Mouse (Mus musculus) liver, embryonic 14 days (tissue): ENCODE results near the gene Znhit1. TPM values are rescaled to one million over a fixed set of nuclear protein-coding genes. Genes with fewer than 3 reads are reported as not detected.

Experiments
- polyA plus RNA-seq: library from polyadenylated mRNA; depleted of rRNA; stranded (reverse); fragments of >200 nt; gene quantifications from 2 replicates; pipeline ENCODE4 v1.2.3, GENCODE M21; 2012; rRNA removed

Gene Znhit1
- 29.1 and 30.7 TPM in 2 replicates for polyA plus RNA-seq

DNA sequence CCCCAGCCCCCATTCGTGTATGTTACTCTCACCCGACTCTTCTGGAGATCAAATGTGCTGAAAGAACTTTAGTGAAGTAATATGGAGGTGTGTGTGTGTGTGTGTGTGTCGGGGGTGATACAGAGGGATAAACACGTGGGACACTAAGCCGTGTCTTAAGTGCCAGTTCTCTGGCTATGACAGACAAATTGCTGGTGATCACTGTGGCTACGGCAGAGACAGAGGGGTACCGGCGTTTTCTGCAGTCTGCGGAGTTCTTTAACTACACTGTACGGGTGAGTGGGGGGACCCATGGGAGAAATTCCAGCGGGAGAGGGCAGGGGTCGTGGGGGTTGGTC lies at the start of gene Znhit1:
Gene Znhit1, minus strand, starts transcription at position 88 of the 338 bp plus-strand sequence.

GRCm38 (mm10) chr5:137026092-137026491 lies 38.3 kb upstream of the Znhit1 start, which contains the start of gene Vgf:
TSS of gene Vgf (plus strand) at chr5:137026392.

GRCm38 (mm10) chr5:136986695-136987137 lies 1.1 kb downstream of the Znhit1 start, which contains the start of gene Plod3:
TSS of gene Plod3 (plus strand) at chr5:136987019.

GRCm38 (mm10) chr5:136966331-136966730 lies 21.5 kb downstream of the Znhit1 start, which contains the start of gene Cldn15:
TSS of gene Cldn15 (plus strand) at chr5:136966616.

GRCm38 (mm10) chr5:136953015-136953414 lies 34.8 kb downstream of the Znhit1 start, which contains the start of gene Fis1:
TSS of gene Fis1 (plus strand) at chr5:136953275.

Other genes starting within 250 kb of the Znhit1 start
- gene Col26a1, start 104.8 kb downstream of the Znhit1 start, polyA plus RNA-seq, result 0.07 and 1.3 TPM in 2 replicates
- 2.9 and 3.4 TPM in 2 replicates for gene Ift22, start 79.9 kb downstream of the Znhit1 start, polyA plus RNA-seq
- 154 and 166 TPM in 2 replicates for gene Fis1, start 34.7 kb downstream of the Znhit1 start, polyA plus RNA-seq
- gene Cldn15, start 21.4 kb downstream of the Znhit1 start, polyA plus RNA-seq, result 2.2 and 3.6 TPM in 2 replicates
- 12.5 and 13.0 TPM in 2 replicates for gene Plod3, start 1.0 kb downstream of the Znhit1 start, polyA plus RNA-seq
- gene Vgf, start 38.4 kb upstream of the Znhit1 start, polyA plus RNA-seq, result 0.01 and 0.02 TPM in 2 replicates
- gene Ap1s1, start 58.1 kb upstream of the Znhit1 start, polyA plus RNA-seq, result 62.9 and 70.4 TPM in 2 replicates
- gene Serpine1, start 84.2 kb upstream of the Znhit1 start, polyA plus RNA-seq, result 0.17 and 0.20 TPM in 2 replicates
- 4.1 and 6.0 TPM in 2 replicates for gene Trim56, start 128.2 kb upstream of the Znhit1 start, polyA plus RNA-seq
- not detected in 2 replicates for gene Muc3, start 161.3 kb upstream of the Znhit1 start, polyA plus RNA-seq
- gene Muc3a, start 224.4 kb upstream of the Znhit1 start, polyA plus RNA-seq, result 0.06 and 0.08 TPM in 2 replicates